Mouse (Mus musculus) kidney, adult 2 months (tissue): Measurements from ENCODE around the gene Erich3.

ENCODE experiments used
- CTCF ChIP-seq: fragments of 200-500 bp; conservative IDR thresholded peaks from 2 replicates; pipeline ENCODE4 v1.5.1; 2011; ENCODE audit warnings: low read depth, mild to moderate bottlenecking, control low read depth, low read length, moderate library complexity, mixed read lengths; ENCODE audit not compliant: insufficient read depth, insufficient read length
- POLR2A ChIP-seq: fragments of 200-500 bp; IDR thresholded peaks from one replicate; pipeline ENCODE4 v1.6.1; 2011; ENCODE audit warnings: low read depth, low read length, control low read depth

DNA sequence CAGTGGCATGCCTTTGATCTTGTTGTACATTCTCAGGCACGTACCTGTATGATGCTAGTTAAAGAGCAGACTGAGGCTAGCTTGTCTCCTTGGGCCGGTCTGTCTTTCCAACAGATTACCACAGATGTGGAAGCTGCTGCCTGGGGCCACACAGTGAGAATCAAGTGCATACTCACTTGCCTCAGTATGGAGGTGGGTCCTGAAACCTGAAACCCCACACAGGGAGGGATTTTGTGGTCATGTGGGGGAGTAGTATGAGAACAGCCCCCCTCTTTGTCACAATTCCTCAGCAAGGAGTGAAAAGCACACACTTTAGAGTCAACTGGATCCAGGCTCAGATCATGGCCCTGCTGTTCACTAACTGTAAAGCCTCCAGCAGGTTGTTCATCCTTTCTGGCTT lies 151.9 kb downstream of the Erich3 start:
- no peak for TF ChIP-seq CTCF
- TF ChIP-seq POLR2A: no peak
